Mouse (Mus musculus): Measurements from ENCODE around the gene Slc25a28. TPM values are rescaled to one million over a fixed set of nuclear protein-coding genes. Genes with fewer than 3 reads are reported as not detected.

The Slc25a28 gene
- total RNA-seq, 2 experiments from 2014 or later: 18.0 to 18.9 TPM

GRCm38 (mm10) chr19:43642843-43643242 is 31.8 kb downstream of the Slc25a28 start:
- DNase-seq: no peak

GRCm38 (mm10) chr19:43641833-43642232 is 32.8 kb downstream of the Slc25a28 start:
- no peak for DNase-seq

GRCm38 (mm10) chr19:43630466-43631251 is 44.0 kb downstream of the Slc25a28 start:
- DNase-seq: peak; percentile 59

GRCm38 (mm10) chr19:43629088-43629487 is 45.6 kb downstream of the Slc25a28 start:
- DNase-seq: no peak

- DNase-seq: no peak
Observed at GRCm38 (mm10) chr19:43627345-43627744, 47.3 kb downstream of the Slc25a28 start.

- DNase-seq: no peak
Observed at GRCm38 (mm10) chr19:43626160-43626559, 48.5 kb downstream of the Slc25a28 start.

- no peak for DNase-seq
Observed at GRCm38 (mm10) chr19:43623913-43624312, 50.8 kb downstream of the Slc25a28 start.

- DNase-seq: no peak
Observed at GRCm38 (mm10) chr19:43619916-43620479, 54.7 kb downstream of the Slc25a28 start.

GRCm38 (mm10) chr19:43618505-43619030 is 56.1 kb downstream of the Slc25a28 start:
- DNase-seq: no peak

GRCm38 (mm10) chr19:43617761-43618349 is 56.8 kb downstream of the Slc25a28 start:
- no peak for DNase-seq

GRCm38 (mm10) chr19:43616889-43617288 is 57.8 kb downstream of the Slc25a28 start:
- no peak for DNase-seq

GRCm38 (mm10) chr19:43616415-43616861 is 58.2 kb downstream of the Slc25a28 start:
- DNase-seq: no peak

- no peak for DNase-seq
Observed at GRCm38 (mm10) chr19:43615571-43616414, 58.9 kb downstream of the Slc25a28 start.

- DNase-seq: no peak
Observed at GRCm38 (mm10) chr19:43615074-43615445, 59.6 kb downstream of the Slc25a28 start.

- no peak for DNase-seq
Observed at GRCm38 (mm10) chr19:43614341-43615073, 60.2 kb downstream of the Slc25a28 start.

Small RNA genes within 50 kb of the gene (microRNA-seq; reads per million reads assigned to microRNA genes)
- gene Gm22646 (ENCODE audit: borderline replicate concordance in 2 of 2): 0 reads per million in 2 experiments

Other genes starting within 250 kb of the Slc25a28 start
- gene Cnnm1, start 234.4 kb downstream of the Slc25a28 start, total RNA-seq (2021): under 1 TPM in 1 of 2 experiments, not detected in 1; 0.05 TPM
- gene Got1, start 150.3 kb downstream of the Slc25a28 start, total RNA-seq (2021): 100 to 1,000 TPM; 350 to 495 TPM
- gene Nkx2-3, start 62.6 kb downstream of the Slc25a28 start, total RNA-seq (2021): not detected
- gene Entpd7, start 14.8 kb upstream of the Slc25a28 start, total RNA-seq (2021): 1 to 10 TPM; 1.8 TPM
- 10 to 100 TPM; 15.8 to 16.8 TPM for gene Cutc, start 78.1 kb upstream of the Slc25a28 start, total RNA-seq (2021)
- 10 to 100 TPM; 17.5 to 19.5 TPM for gene Cox15, start 78.1 kb upstream of the Slc25a28 start, total RNA-seq (2021)
- not detected for gene Abcc2, start 107.3 kb upstream of the Slc25a28 start, total RNA-seq (2021)